Mouse (Mus musculus): Measurements from ENCODE around the gene Rnaset2a.
"Not testable (repeated sequence)": the region's sequence is repeated elsewhere in the genome, so short reads cannot be mapped to it uniquely, and the experiment has no call there.

The Rnaset2a gene

GRCm38 (mm10) chr17:8147439-8148316 lies at the start of gene Rnaset2a, which contains the start of gene Gm49673:
Rnaset2a (minus strand) TSS chr17:8148097.
Gm49673 (minus strand) TSS chr17:8147788.
- ATAC-seq (ENCODE audit: insufficient number of reproducible peaks, low FRiP score, low TSS enrichment), result peak; percentile 85

- no peak for ATAC-seq (ENCODE audit: insufficient number of reproducible peaks, low FRiP score, low TSS enrichment)
These were observed 49.8 kb upstream of the Rnaset2a start for GRCm38 (mm10) chr17:8197652-8198051.

- no peak for ATAC-seq (ENCODE audit: insufficient number of reproducible peaks, low FRiP score, low TSS enrichment)
These were observed 47.9 kb upstream of the Rnaset2a start for GRCm38 (mm10) chr17:8195685-8196376.

- no peak for ATAC-seq (ENCODE audit: insufficient number of reproducible peaks, low FRiP score, low TSS enrichment)
These were observed 45.8 kb upstream of the Rnaset2a start for GRCm38 (mm10) chr17:8193678-8194077.

- no peak for ATAC-seq (ENCODE audit: insufficient number of reproducible peaks, low FRiP score, low TSS enrichment)
These were observed 36.3 kb upstream of the Rnaset2a start for GRCm38 (mm10) chr17:8184217-8184616.

- no peak for ATAC-seq (ENCODE audit: insufficient number of reproducible peaks, low FRiP score, low TSS enrichment)
These were observed 35.9 kb upstream of the Rnaset2a start for GRCm38 (mm10) chr17:8183815-8184214.

- no peak for ATAC-seq (ENCODE audit: insufficient number of reproducible peaks, low FRiP score, low TSS enrichment)
These were observed 29.2 kb upstream of the Rnaset2a start for GRCm38 (mm10) chr17:8177090-8177489.

- no peak for ATAC-seq (ENCODE audit: insufficient number of reproducible peaks, low FRiP score, low TSS enrichment)
These were observed 23.2 kb upstream of the Rnaset2a start for GRCm38 (mm10) chr17:8171081-8171480.

GRCm38 (mm10) chr17:8170331-8170730 lies 22.4 kb upstream of the Rnaset2a start:
- no peak for ATAC-seq (ENCODE audit: insufficient number of reproducible peaks, low FRiP score, low TSS enrichment)

- ATAC-seq (ENCODE audit: insufficient number of reproducible peaks, low FRiP score, low TSS enrichment), result not testable (repeated sequence)
These were observed 19.5 kb upstream of the Rnaset2a start for GRCm38 (mm10) chr17:8167436-8167835.

- ATAC-seq (ENCODE audit: insufficient number of reproducible peaks, low FRiP score, low TSS enrichment), result not testable (repeated sequence)
These were observed 18.6 kb upstream of the Rnaset2a start for GRCm38 (mm10) chr17:8166454-8166853.

- ATAC-seq (ENCODE audit: insufficient number of reproducible peaks, low FRiP score, low TSS enrichment), result not testable (repeated sequence)
These were observed 18.1 kb upstream of the Rnaset2a start for GRCm38 (mm10) chr17:8165977-8166376.

GRCm38 (mm10) chr17:8165608-8165945 lies 17.7 kb upstream of the Rnaset2a start:
- ATAC-seq (ENCODE audit: insufficient number of reproducible peaks, low FRiP score, low TSS enrichment), result peak; percentile 58; the same call in 1 of the 2 replicates

GRCm38 (mm10) chr17:8164701-8165607 lies 17.1 kb upstream of the Rnaset2a start, which contains the start of gene Fgfr1op:
Fgfr1op (plus strand) TSS chr17:8165501.
- peak; percentile 94 for ATAC-seq (ENCODE audit: insufficient number of reproducible peaks, low FRiP score, low TSS enrichment)

- not testable (repeated sequence) for ATAC-seq (ENCODE audit: insufficient number of reproducible peaks, low FRiP score, low TSS enrichment)
These were observed 13.1 kb upstream of the Rnaset2a start for GRCm38 (mm10) chr17:8160969-8161368.

- ATAC-seq (ENCODE audit: insufficient number of reproducible peaks, low FRiP score, low TSS enrichment), result not testable (repeated sequence)
These were observed 10.7 kb upstream of the Rnaset2a start for GRCm38 (mm10) chr17:8158627-8159026.

GRCm38 (mm10) chr17:8155982-8156381 lies 8.1 kb upstream of the Rnaset2a start:
- not testable (repeated sequence) for ATAC-seq (ENCODE audit: insufficient number of reproducible peaks, low FRiP score, low TSS enrichment)

GRCm38 (mm10) chr17:8155010-8155409 lies 7.1 kb upstream of the Rnaset2a start:
- not testable (repeated sequence) for ATAC-seq (ENCODE audit: insufficient number of reproducible peaks, low FRiP score, low TSS enrichment)

- not testable (repeated sequence) for ATAC-seq (ENCODE audit: insufficient number of reproducible peaks, low FRiP score, low TSS enrichment)
These were observed 966 bp downstream of the Rnaset2a start for GRCm38 (mm10) chr17:8146931-8147330.
